Mouse (Mus musculus) kidney, adult 18-20 months (tissue): ENCODE results near the gene Plxdc1.

Experiments used
- DNase-seq: peaks from one replicate; pipeline ENCODE4 v3.0.0; 2021

Gene Plxdc1

DNA sequence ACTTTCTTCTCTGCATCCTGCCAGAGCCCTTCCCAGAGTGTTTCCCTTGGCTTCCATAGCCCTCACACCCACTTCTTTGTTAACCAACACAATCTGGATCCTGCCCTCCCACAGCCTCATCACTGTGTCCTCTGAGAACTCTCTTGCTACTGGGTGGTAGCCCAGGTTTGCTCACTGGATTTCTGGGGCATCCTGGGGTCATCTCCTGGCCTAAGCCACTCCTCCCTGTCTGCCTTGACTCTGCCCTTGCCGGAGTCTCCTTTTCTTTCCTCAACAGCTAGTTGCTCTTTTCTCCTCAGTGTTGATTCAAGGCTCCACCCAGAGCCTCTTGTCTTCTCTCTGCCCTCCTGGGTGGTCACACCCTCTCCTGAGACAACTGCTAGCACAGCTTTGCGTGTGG, 80.3 kb downstream of the Plxdc1 start:
- no peak for DNase-seq

DNA sequence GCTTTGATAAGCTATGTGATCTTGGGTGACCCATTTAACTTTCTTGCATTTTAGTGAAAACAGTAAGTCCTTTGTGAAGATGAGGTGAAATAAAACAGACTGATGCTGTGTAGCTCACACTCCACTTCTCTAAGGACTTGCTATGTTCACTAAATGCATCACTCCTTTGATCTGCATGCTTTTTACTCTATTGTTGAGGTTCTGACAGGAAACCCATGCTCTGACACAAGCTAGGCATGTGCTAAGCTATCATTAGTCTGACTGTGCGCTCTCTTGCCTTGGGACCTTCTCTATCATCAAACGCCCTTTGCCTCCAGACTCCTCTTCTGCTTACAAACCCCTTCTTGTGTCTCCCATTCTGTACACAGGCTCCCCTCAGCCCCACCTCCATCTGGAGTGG, 80.7 kb downstream of the Plxdc1 start:
- DNase-seq = no peak

DNA sequence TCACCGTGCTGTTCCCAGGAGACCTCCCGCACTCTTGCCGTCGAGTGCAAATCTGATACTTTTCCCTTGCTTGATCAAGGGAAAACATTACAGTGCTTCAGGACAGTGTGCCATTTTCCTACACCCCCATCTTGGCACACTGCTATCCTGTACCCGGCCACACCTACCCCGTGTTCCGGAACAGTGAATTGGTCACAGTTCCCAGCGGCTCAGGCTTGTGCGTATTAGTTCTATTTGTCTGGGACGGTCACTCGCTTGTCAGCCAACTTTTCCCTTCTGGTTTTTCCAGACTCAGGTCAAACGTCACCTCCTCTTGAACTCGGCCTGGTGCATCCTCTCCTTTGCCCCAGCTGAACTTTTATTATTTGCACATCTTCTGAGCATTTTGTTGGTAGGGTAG, 81.4 kb downstream of the Plxdc1 start:
- peak; percentile 2 for DNase-seq

DNA sequence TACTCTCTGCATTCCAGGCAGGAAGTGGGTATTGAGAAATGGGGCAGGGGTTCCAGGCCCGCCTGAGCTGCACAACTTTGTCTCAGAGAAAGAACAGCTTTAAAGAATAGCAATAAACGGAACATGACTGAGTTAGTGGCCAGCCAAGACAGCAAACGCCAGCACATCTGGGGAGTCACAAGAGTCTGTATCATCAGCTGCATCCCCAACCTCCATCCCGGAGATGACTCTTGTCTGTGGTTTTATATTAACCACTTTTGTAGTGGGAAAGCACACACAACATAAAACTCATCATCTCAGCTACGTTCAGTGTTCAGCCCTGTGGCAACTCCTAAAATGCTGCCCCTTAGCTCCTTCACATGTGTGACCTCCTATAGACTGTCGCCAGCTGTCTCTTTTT, 84.4 kb downstream of the Plxdc1 start:
- no peak for DNase-seq

DNA sequence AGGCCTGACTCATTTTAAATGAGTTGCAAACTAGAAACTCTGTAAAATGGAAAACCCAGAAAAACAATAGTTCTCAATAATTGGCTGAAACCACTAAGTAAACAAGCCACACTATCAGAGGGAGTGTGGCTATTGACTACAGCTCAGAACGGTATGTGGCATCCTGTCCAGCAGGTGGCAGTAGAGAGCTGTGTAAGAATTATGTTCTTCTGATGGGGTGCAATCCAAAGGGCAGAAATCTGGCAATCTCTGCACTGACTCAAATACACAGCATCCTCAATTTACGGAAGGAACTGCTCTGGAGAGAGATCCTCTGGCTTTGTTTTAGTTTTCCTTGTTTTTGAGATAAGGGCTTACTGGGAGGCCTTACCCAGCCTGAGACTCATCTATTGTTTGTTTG, 86.4 kb downstream of the Plxdc1 start:
- DNase-seq = peak; percentile 86

DNA sequence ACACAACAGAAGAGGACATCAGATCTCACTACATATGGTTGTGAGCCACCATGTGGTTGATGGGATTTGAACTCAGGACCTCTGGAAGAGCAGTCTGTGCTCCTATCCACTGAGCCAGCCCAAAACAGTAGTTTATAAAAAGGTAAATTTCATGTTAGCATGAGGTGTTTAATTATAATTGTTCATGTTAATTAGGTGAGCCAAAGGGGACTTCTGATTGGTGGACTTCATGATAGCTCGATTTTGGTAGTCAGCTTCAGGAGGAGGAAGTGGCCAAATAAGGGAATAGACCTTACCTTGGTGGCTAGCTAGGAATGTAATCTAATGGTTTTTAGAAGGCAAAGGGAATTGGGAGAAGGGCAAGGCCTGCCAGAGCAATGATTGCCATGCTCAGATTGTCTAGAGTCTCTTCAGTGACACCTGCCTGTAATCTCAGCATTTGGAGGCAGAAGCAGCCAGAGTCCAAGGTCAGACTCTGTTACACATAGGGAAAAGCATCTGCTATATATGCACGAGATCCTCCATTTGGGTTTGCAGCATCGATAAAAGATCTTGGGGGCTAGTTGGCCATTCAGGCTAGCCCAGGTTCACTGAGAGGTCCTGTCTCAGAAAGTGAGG, 88.6 kb downstream of the Plxdc1 start:
- DNase-seq = no peak

DNA sequence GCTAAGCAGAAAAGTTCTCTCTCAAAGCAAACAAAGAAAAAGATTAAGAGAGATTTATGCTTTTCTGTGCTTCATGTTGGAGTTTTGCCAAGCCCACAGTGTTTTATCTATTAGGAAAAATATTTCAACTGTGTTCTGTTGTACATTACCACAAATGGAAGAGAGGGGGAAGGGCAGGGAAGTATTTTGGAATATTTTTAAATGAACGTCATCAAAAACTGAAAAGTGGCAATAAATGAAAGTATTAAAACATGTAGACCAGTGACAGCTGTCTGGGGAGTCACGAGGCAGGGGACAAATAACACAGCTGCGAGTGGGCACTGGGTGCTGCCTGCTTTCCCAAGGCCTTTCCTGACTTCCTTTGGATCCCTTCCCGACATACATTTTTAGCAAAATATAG, 89.6 kb downstream of the Plxdc1 start:
- no peak for DNase-seq

DNA sequence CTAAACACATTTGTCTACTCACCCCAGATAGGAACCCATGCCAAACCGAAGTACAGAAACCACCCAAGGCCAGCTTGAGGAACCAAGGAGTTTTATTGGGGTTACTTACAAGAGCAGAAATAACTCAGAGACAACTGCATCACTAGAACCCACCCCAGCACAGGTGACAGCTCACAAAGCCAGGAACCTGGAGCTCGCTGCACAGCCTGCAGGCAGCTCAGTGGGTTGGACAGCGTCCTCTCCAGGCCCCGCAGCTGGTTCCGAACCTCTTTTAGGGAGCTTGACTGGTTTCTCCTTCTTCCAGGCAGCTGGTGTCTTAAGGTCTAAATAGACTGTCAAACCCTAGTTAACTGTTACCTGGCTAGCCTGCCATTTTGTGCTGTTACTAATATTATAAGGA, 94.4 kb downstream of the Plxdc1 start:
- DNase-seq = no peak

DNA sequence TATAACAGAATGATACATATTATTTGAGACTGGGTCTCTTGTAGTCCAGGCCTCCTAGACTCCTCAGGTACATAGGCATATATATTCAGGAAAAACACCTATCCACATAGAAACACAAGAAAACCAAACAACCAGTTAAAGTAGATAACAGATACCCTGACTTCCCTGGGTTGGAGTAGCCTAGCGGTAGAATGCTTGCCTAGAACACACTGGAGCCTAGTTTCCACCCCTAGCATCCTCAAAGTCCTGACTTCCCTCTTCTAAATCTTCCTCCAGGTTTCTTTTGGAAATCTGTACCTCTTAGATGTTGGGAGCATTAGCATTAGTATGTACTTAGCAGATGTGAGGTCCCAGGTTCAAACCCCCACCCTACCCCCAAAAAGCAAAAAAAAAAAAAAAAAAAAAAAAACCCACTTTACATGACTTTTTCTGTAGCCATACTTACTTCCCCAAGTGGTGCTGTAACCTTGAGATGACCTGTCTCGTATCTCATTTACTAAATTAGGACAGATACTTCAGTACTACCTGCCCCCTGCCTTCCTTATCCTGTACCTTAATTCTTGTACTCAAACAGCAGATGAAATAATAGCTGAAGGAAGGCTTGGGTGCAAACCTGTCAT, 100.8 kb downstream of the Plxdc1 start:
- no peak for DNase-seq

DNA sequence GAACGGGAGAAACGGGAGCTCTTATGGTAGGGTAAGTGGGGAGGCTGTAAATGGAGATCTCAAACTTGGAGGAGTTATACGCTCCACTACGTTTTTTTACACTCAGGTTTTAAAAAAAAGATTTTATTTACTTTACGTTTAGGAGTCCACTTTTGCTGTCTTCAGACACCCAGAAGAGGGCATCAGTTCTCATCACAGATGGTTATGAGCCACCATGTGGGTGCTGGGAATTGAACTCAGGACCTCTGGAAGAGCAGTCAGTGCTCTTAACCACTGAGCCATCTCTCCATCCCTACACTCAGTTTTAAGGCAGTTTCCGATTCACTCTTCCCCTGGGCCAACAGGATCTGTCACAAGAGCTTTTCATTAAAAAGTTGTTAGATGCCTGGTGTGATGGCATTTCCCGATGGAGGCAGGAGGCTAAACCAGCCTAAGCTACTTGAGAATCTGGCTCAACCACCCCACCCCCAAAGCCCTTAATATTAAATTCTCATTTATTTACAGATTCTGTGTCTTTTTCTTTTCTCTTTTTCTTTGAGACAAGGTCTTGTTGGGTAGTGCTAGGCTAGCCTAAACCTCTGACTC, 101.6 kb downstream of the Plxdc1 start:
- no peak for DNase-seq

DNA sequence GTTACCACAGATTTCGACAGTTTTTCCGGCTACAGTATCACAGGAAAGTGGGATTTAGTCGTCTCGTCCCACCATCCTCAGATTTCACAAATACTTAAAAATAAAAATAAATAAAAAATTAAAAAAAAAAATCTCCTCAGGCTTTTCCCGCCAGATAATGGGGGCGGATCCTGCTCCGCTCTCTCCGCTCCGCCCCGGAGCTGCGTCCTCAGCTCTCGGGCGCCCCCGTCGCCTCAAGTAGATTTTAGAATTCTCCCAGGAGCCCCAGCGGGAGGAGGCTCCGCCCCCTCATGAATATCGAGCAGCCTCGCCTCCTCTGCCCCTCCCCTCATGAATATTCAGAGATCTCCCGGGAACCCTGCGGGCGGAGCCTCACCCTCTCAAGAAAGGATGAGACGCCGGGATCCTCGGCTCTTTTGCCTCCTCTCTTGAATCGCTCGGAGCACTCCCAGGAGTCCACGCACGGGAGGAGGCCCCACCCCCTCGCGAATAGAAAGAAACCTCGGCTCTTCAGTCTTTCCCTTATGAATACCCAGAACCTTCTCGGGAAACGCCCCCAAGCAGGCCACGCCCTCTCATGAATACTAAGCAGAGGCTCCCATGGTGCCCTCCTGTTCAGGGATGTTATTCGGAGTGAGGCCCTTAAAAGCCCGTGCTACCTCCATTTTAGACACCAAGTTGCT, 102.2 kb downstream of the Plxdc1 start, which contains the start of gene Fbxo47:
Gene Fbxo47, minus strand, starts transcription at position 237 of the 683 bp plus-strand sequence.
- DNase-seq = peak; percentile 99

DNA sequence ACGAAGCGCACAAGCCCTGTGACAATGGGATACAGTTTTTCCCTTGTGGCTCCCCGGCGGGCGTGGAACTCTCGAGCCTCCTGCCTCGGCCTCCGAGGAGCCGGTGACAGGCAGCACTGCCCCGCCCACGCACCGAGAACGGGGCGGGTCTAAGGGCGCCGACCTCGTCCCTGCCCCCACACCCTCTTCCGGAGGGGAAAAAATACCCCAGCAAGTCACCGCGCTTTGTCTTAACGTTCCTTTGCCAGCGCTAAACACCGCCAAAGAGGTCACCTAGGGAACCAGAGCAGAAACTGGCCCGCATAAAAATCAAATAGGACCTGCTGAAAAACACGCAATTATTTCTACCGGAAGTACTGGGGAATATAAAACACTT, 102.7 kb downstream of the Plxdc1 start:
- DNase-seq = peak; percentile 83

DNA sequence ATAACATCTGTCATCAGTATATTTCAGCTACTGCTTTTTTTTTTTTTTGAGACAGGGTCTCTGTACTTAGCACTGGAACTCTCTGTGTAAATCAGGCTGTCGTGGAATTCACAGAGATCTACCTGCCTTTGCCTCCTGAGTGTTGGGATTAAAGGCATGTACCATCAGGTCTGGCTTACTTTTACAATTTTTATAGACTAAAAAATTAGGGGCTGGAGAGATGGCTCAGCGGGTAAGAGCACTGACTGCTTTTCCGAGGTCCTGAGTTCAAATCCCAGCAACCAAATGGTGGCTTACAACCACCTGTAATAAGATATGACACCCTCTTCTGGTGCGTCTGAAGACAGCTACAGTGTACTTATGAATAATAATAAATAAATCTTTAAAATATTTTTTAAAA, 105.9 kb downstream of the Plxdc1 start:
- no peak for DNase-seq

DNA sequence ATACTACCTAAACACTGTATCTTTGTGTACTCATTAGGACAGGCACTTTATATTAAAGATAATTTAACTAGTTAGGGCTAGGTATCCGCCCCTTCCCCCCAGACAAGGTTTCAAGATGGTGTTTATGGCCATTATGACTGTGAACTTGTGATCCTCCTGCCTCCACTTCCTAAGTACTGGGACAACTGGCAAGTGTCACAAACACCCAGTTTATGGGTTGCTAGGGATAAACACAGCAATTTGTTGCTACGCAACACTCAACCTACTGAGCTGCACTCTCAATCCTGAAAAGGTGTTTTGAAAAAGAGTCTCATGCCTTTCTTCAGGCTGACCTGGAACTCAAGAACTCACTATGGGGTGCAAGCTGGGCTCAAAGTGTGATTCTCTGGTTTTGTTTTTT, 108.9 kb downstream of the Plxdc1 start:
- DNase-seq = no peak

DNA sequence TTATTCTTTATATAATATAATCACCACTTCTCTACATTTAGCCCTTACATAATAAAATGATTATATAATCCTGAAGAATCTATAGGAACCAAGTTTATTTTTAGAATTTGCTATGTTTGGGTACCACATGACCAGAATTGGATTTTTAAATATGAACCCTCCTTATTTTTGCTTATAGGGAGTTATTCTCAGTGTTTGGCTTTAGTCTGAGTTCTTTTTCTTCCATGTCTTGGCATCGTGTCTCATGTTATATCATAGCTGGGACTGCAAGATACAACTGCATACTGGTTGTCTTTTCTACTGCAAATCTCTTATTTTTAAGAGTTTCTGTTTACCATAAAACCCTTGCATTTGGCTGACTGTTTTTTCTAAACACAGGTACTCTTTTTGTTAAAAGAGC, 111.8 kb downstream of the Plxdc1 start:
- DNase-seq = no peak
